Mouse (Mus musculus): ENCODE measurements at regions not wholly inside any gene's neighbourhood (a gene's known extent, or its start where the extent isn't known, plus 50 kb on each side); places are given as distances from the start of the nearest gene placed in this dataset.

GRCm38 (mm10) chr9:47957881-47958280, 203.9 kb upstream of the Nxpe4 start:
- 83% methylated on average over 3 of the region's 3 CpGs for WGBS
- no peak overlapping the region for H3K27ac ChIP-seq (ENCODE audit: control insufficient read depth, insufficient read depth, low read depth, low read length, poor library complexity)
- H3K4me3 ChIP-seq (replicated peaks; ENCODE audit: control insufficient read depth, low read depth, low read length) = no peak overlapping the region
- TF ChIP-seq CTCF (IDR thresholded peaks at IDR 0.05; ENCODE audit: control insufficient read depth, insufficient read depth, low read length) (no peak), POLR2A (IDR thresholded peaks at IDR 0.05; ENCODE audit: borderline replicate concordance, control insufficient read depth, low read depth, low read length) (no peak)
- no peaks in the 10 kb centered on the region; the same call in 1 of the 2 replicates for H3K4me1 ChIP-seq (ENCODE audit: control insufficient read depth, insufficient read depth, low read length)

GRCm38 (mm10) chr9:47958861-47959260, 203.0 kb upstream of the Nxpe4 start:
- no peak for TF ChIP-seq CTCF (IDR thresholded peaks at IDR 0.05; ENCODE audit: control insufficient read depth, insufficient read depth, low read length)
- no peak for TF ChIP-seq POLR2A (IDR thresholded peaks at IDR 0.05; ENCODE audit: borderline replicate concordance, control insufficient read depth, low read depth, low read length)
- H3K27ac ChIP-seq (ENCODE audit: control insufficient read depth, insufficient read depth, low read depth, low read length, poor library complexity) = no peak overlapping the region
- no peak overlapping the region for H3K4me3 ChIP-seq (replicated peaks; ENCODE audit: control insufficient read depth, low read depth, low read length)
- 83% methylated on average over 6 of the region's 6 CpGs for WGBS
- H3K4me1 ChIP-seq (ENCODE audit: control insufficient read depth, insufficient read depth, low read length) = no peaks in the 10 kb centered on the region; the same call in 1 of the 2 replicates

- Histone ChIP-seq H3K4me1 (ENCODE audit: control insufficient read depth, insufficient read depth, low read length) (no peaks in the 10 kb centered on the region; the same call in 1 of the 2 replicates), H3K27ac (ENCODE audit: control insufficient read depth, insufficient read depth, low read depth, low read length, poor library complexity) (no peak overlapping the region), H3K4me3 (replicated peaks; ENCODE audit: control insufficient read depth, low read depth, low read length) (no peak overlapping the region)
- 87% methylated on average over 4 of the region's 4 CpGs for WGBS
- TF ChIP-seq POLR2A (IDR thresholded peaks at IDR 0.05; ENCODE audit: borderline replicate concordance, control insufficient read depth, low read depth, low read length) = no peak
- no peak for TF ChIP-seq CTCF (IDR thresholded peaks at IDR 0.05; ENCODE audit: control insufficient read depth, insufficient read depth, low read length)
Observed at GRCm38 (mm10) chr9:47961176-47961575, 200.6 kb upstream of the Nxpe4 start.

GRCm38 (mm10) chr9:47962161-47962560, 199.7 kb upstream of the Nxpe4 start:
- Histone ChIP-seq H3K27ac (ENCODE audit: control insufficient read depth, insufficient read depth, low read depth, low read length, poor library complexity) (no peak overlapping the region), H3K4me1 (ENCODE audit: control insufficient read depth, insufficient read depth, low read length) (no peaks in the 10 kb centered on the region; the same call in 1 of the 2 replicates), H3K4me3 (replicated peaks; ENCODE audit: control insufficient read depth, low read depth, low read length) (no peak overlapping the region)
- TF ChIP-seq POLR2A (IDR thresholded peaks at IDR 0.05; ENCODE audit: borderline replicate concordance, control insufficient read depth, low read depth, low read length) (no peak), CTCF (IDR thresholded peaks at IDR 0.05; ENCODE audit: control insufficient read depth, insufficient read depth, low read length) (no peak)
- WGBS = 72% methylated on average over 4 of the region's 4 CpGs

- H3K4me3 ChIP-seq (replicated peaks; ENCODE audit: control insufficient read depth, low read depth, low read length) = no peak overlapping the region
- 75% methylated on average over 4 of the region's 4 CpGs for WGBS
- no peak overlapping the region for H3K27ac ChIP-seq (ENCODE audit: control insufficient read depth, insufficient read depth, low read depth, low read length, poor library complexity)
- no peaks in the 10 kb centered on the region; the same call in 1 of the 2 replicates for H3K4me1 ChIP-seq (ENCODE audit: control insufficient read depth, insufficient read depth, low read length)
- TF ChIP-seq POLR2A (IDR thresholded peaks at IDR 0.05; ENCODE audit: borderline replicate concordance, control insufficient read depth, low read depth, low read length) (no peak), CTCF (IDR thresholded peaks at IDR 0.05; ENCODE audit: control insufficient read depth, insufficient read depth, low read length) (no peak)
Observed at GRCm38 (mm10) chr9:47962589-47962988, 199.2 kb upstream of the Nxpe4 start.

- WGBS = 73% methylated on average over 12 of the region's 12 CpGs
- Histone ChIP-seq H3K4me3 (replicated peaks; ENCODE audit: control insufficient read depth, low read depth, low read length) (no peak overlapping the region), H3K4me1 (ENCODE audit: control insufficient read depth, insufficient read depth, low read length) (no peaks in the 10 kb centered on the region), H3K27ac (ENCODE audit: control insufficient read depth, insufficient read depth, low read depth, low read length, poor library complexity) (no peak overlapping the region)
- TF ChIP-seq CTCF (IDR thresholded peaks at IDR 0.05; ENCODE audit: control insufficient read depth, insufficient read depth, low read length) = no peak
- TF ChIP-seq POLR2A (IDR thresholded peaks at IDR 0.05; ENCODE audit: borderline replicate concordance, control insufficient read depth, low read depth, low read length) = no peak
Observed at GRCm38 (mm10) chr9:47973130-47973529, 188.7 kb upstream of the Nxpe4 start.

GRCm38 (mm10) chr9:47985356-47986111, 176.3 kb upstream of the Nxpe4 start:
- TF ChIP-seq POLR2A (IDR thresholded peaks at IDR 0.05; ENCODE audit: borderline replicate concordance, control insufficient read depth, low read depth, low read length) (no peak), CTCF (IDR thresholded peaks at IDR 0.05; ENCODE audit: control insufficient read depth, insufficient read depth, low read length) (no peak)
- Histone ChIP-seq H3K27ac (ENCODE audit: control insufficient read depth, insufficient read depth, low read depth, low read length, poor library complexity) (no peak overlapping the region), H3K4me1 (ENCODE audit: control insufficient read depth, insufficient read depth, low read length) (no peaks in the 10 kb centered on the region), H3K4me3 (replicated peaks; ENCODE audit: control insufficient read depth, low read depth, low read length) (no peak overlapping the region)
- WGBS = 65% methylated on average over 11 of the region's 11 CpGs

- H3K4me1 ChIP-seq (ENCODE audit: control insufficient read depth, insufficient read depth, low read length) = no peaks in the 10 kb centered on the region
- H3K4me3 ChIP-seq (replicated peaks; ENCODE audit: control insufficient read depth, low read depth, low read length) = no peak overlapping the region
- no peak overlapping the region for H3K27ac ChIP-seq (ENCODE audit: control insufficient read depth, insufficient read depth, low read depth, low read length, poor library complexity)
- WGBS = 90% methylated on average over 4 of the region's 4 CpGs
- TF ChIP-seq POLR2A (IDR thresholded peaks at IDR 0.05; ENCODE audit: borderline replicate concordance, control insufficient read depth, low read depth, low read length) = no peak
Observed at GRCm38 (mm10) chr9:47987266-47987665, 174.6 kb upstream of the Nxpe4 start.
